Mouse (Mus musculus) testis, adult 2 months (tissue): ENCODE results near the gene Ttll4.

Experiments
- CTCF ChIP-seq: fragments of 200-500 bp; IDR thresholded peaks from 2 replicates; pipeline ENCODE4 v1.5.1; 2012; ENCODE audit warnings: low read depth, mild to moderate bottlenecking, inconsistent platforms, low read length, moderate library complexity; ENCODE audit not compliant: control insufficient read depth, insufficient read depth, insufficient replicate concordance
- POLR2A ChIP-seq: fragments of 200-500 bp; IDR thresholded peaks from 2 replicates; pipeline ENCODE4 v1.6.1; 2012; ENCODE audit warnings: low read depth, mild to moderate bottlenecking, inconsistent platforms, low read length, moderate library complexity; ENCODE audit not compliant: control insufficient read depth

DNA sequence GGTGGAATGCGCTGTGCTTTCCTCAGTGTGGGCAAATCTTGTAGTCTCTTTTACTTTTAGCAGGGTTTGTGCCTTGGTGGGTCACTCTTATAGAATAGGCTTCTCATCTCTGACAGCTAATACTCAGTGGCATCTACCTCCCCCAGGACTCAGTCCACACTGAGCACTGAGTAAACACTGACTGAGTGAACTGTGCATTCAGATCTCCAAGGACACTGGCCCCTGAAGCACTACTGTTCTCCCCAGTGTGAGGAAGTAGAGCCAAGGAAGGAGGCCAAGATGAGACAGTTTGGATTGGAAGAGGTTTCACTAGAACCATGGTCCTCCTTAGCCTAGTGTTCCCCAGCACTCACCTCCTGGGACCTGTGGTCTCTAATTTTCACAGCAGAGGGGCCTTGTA lies 36.8 kb downstream of the Ttll4 start:
- TF ChIP-seq POLR2A (no peak), CTCF (no peak)
